Mouse (Mus musculus) testis, postnatal 14 days (tissue): ENCODE results near the gene Spo11.

Experiments used
- DNase-seq: peaks from one replicate; pipeline ENCODE4 v3.0.0; 2021; ENCODE audit warnings: low spot score

The Spo11 gene

DNA sequence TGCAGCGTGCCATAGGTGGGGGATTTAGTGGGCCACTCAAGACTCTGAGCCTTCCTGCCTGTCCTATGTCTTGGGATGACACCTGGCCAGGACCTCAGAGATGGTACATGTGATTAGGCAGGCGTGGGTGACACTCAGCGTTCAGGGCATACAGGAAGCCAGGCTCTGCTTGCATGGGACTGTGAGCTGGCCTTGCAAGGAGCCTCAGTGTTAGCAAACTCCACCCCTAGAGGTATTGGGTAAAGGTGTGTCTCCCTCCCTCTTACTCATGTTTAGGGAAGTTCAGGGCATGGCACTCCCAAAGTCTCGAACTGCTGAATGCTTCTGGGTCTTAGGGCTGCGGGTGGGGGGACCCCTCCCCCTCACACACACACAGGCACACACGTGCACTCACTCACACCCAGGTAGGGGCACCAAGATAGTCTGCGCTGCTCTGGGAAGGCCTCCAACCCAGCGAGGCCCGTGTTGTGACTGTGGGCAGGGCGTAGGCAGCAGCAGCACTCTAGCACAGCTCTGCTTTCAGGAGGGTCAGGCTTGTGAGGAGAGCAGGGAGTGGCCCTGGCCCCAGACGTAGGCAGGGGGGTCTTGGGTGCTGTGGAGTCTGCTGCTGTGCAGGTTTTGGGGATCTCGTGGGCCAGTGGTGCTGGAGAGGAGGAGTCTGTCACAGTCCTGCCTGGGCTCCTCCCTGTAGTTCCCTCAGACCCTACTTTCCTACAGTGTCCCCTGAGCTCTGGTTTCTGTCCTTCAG, 53.3 kb downstream of the Spo11 start:
- DNase-seq, result no peak

DNA sequence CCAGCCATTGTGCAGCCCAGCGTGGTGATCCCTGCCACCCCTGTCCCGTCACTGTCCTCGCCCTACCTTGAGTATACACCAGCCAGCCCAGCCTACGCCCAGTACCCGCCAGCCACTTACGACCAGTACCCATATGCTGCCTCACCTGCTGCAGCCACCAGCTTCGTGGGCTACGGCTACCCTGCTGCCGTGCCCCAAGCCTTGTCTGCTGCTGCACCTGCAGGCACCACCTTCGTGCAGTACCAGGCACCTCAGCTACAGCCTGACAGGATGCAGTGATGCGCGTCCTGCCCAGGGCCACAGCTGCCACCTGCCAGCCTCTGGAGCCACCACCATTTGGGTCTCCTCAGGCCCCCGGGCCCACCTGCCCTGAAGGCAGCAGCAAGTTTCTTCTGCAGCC, 56.0 kb downstream of the Spo11 start:
- DNase-seq, result no peak

DNA sequence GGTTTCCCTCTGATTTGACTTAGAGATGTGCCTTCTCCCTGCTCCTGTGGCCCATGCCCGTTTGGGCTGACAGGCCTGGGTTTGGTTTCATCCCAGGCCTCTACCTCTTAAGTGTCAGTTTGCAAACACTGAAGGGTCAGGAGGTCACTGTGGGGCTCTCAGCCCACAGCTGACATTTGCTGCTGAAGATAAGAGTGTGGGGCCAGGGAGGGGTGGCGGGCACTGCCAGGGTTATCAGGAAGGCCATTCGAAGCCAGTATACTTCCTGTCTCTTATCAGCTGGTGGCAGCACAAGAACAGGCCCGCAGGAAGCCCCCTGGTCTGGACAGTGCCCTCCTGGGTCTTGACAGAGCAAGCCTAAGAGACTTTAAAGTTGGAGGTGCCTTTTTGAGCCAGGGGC, 57.5 kb downstream of the Spo11 start:
- DNase-seq, result no peak

DNA sequence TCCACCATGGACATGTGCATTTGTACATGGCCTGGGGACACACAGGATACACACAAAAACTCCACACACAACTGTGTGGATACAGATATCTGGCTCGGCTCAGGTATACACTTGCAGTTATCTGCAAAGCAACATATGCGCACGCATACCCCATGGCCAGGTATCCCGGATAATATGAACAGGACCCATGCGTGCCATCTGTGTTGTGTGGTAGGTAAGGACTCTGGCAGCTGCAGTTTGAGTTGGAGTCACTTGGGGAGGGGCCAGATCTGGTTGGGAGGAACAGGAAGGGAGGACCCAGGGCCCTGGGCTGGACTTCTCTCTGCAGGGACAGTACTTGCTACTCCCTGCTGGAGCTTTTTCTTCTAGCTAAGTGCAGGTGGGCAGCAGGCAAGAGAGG, 58.2 kb downstream of the Spo11 start:
- no peak for DNase-seq

DNA sequence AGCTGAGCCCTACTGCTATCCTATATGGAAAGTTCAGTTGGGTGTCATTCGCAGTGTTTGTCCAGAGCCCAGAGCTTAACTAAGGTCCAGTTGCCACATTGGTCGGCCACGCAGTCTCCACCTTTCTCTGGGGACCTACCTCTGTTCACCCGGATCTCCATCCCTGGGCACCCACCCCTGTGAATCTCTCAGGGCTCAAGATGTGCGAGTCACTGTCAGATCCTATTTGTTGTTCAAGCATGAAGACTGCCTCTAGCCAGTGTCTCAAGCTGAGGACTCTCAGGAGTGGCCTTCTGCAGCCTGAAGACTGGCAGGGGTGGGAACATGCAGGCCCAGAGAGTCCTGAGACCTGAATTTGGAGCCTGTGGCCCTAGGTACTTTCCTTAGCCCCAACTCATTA, 58.6 kb downstream of the Spo11 start:
- no peak for DNase-seq

DNA sequence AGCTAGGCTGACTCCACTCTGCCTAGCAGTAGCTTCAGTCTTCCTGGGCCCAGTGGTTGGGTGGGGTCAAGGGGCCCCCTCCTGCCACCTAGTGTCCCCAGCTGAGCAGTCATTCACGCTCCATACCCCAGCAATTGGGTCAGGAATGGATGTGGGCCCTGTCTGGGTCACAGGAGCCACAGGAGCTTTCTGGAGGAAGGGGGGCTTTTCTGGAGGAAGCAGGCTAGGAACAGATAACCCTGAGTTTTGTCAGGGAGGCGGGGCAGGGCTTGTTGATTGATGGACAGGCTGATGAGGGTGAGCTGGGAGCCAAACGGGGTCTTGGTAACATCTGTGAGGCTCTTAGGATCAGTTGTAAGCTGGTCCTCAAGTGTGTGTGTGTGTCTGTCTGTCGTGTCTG, 59.1 kb downstream of the Spo11 start:
- DNase-seq, result no peak

DNA sequence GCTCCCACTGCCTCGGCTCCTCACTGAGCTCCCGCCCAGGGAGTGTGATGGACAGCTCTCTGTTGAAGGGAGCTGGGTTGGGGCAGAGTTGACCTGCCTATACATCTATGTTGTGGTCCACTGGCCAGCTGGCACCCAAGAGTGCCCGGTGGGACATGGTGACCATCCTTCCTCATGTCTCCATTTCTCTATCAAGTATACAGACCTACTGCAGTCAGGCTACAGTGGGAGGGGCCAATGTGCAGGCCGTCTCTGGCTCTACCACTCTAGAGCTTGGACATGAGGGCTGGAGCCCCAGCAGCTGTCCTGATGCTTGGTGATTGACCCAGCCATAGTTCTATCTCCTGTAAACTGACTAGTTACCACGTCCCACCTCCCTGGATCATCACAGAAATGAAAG, 59.8 kb downstream of the Spo11 start:
- no peak for DNase-seq

DNA sequence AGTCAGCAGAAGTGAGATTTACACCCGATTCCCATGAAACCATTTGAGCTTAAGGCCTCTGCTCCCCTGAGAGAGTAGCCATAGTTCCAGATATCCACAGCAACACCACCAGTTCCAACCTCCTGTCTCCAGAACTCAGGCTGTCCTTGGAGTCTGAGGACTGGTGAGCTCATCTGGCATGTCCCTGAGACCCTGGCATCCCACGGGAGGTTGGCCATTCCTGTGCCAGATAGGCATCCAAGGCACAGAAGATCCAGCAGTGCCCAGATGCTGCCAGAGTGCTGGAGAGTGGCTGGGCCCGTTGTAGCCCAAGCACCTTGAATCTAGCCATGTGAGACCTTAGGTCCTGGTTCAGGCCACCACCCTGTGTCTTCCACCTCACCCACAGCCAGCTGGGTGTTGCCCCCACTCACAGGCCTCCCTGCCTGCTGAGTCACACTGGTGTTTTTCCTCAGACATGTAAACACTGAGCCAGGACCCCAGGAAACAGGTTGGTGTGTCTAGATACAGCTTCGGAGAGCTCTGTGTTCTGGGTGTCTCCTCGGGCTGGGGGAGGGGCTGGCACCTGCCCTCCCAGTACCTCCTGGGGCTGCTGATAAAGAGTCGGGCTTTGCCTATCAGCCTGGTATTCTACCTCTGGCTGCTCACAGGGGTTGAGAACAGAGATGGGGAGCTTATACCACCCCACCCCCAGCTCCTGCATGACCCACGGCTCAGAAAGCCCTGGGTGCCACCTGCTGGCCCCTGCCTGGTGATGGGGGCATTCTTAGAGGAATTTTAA, 60.5 kb downstream of the Spo11 start:
- no peak for DNase-seq

DNA sequence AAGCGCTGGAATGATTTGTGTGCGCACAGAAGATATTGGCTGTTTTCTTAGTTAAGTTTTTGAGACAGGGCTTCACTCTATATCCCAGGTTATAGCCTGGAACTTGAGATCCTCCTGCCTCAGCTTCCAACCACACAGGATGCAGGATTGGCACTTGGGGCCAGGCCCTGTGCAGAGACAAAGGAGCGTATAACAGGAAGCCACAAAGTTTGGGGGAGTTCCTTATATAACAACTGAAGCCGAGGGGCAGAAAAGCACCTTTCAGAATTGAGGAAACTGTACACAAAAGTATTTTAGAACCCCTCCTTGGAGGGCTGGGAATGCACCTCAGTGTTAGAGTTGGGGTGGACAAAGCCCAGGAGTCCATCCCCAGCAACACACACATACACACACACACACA, 61.5 kb downstream of the Spo11 start:
- no peak for DNase-seq

DNA sequence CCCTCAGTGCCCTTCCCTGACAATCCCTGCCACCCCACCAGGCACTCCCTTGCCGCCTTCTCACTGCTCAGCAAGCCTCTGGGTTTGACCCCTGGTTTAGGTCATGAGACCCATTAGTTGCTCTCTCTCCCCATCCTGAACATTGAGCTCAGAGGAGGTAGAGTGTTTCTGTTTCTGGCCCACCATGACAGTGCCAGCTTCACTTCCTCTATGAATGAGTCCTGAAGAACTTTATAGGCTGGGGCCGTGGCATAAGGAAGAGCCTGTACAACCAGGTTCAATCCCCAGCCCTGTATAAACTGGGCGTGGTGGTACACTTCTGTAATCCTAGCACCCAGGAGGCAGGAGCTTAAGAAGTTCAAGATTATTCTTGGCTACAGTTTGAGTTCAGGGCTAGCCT, 63.3 kb downstream of the Spo11 start:
- no peak for DNase-seq

DNA sequence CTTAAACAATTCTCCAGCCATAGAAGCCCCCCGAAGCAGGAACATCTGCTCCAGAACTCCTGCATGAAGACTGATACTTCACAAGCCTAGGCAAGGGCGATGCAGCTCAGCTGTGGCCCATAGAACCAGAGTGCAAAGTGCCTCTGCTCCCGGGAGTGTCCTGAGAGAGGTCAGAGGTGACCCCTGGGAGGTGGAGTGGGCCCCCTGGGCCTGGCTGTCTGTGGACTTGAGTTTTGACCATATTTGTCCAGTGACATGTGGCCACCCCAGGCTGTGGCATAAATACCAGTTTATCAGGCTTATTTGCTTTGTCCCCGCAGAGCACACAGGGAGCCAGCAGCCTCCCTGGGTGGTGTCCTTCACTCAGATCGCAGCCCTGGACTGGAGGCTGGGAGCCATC, 63.7 kb downstream of the Spo11 start:
- no peak for DNase-seq

DNA sequence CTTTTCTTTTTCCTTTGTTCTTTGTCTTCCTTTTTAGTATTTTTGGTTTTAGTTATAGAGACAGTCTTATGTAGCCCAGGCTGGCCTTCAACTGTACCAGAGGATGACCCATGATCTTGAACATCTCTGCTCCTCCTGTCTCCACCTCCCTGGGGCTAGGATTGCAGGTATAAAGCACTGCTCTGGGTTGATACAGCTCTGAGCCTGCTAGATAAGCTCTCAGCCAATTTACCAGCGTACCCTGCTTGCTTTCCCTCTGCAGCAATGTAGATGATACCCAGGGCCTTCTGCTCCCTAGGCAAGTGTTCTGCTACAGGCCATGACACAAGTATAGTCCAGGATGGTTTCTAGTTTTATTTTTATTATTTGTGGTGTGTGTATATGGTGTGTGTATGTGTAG, 64.4 kb downstream of the Spo11 start:
- DNase-seq, result no peak

DNA sequence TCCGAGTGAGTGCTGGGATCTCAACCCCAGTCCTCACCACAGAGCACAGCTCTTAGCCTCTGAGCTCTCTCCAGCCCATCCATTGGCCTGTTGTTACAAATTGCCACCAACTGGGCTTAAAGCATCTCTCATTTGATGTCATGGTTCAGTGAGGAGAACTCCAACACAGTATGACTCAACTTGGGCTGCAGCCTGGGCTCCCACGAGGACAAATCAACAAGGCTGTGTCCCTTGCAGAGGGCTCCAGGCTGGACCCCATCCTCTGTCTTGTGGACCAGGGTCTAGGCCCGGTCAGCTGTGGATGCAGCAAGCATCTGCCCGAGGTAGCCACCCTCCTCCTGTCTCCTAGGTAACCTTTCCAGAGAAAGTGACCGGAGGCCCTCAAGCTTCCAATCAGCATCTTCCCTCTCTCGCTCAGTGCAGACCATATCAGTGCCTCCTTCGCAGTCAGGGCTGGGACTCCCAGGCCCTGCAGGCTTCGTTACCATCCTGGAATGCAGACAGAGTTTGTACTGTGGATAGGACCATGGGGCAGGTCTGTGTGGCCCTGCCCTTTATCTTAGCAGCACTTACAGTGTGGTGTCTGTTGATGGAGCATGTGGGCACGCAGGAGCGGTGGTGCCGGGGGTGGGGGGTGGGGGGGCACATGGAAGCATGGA, 65.1 kb downstream of the Spo11 start:
- no peak for DNase-seq
